Mouse (Mus musculus) embryonic facial prominence, embryonic 12.5 days (tissue): ENCODE data around the gene Fbxl17. TPM values are rescaled to one million over a fixed set of nuclear protein-coding genes. Genes with fewer than 3 reads are reported as not detected.
A peak's percentile ranks its signal among the peaks of the same experiment; 100 is the strongest.

Experiments
- ATAC-seq: fragments of 200-750 bp; cut with Nextera tagmentation; 2 replicates; pipeline ENCODE4 v1.8.0; 2017; ENCODE audit not compliant: insufficient number of reproducible peaks, insufficient read depth, low FRiP score, low TSS enrichment
- H3K27ac ChIP-seq: fragments of 300-500 bp; sonication (generic); 2 replicates; pipeline ENCODE4 v1.5.1; 2016; ENCODE audit warnings: mild to moderate bottlenecking
- H3K27me3 ChIP-seq: fragments of 300-500 bp; sonication (generic); 2 replicates; pipeline ENCODE4 v1.6.1; 2016; ENCODE audit warnings: mild to moderate bottlenecking, moderate library complexity
- H3K36me3 ChIP-seq: fragments of 300-500 bp; sonication (generic); 2 replicates; pipeline ENCODE4 v1.6.1; 2016; ENCODE audit warnings: mild to moderate bottlenecking
- H3K4me1 ChIP-seq: fragments of 300-500 bp; sonication (generic); 2 replicates; pipeline ENCODE4 v1.6.1; 2016
- H3K4me2 ChIP-seq: fragments of 300-500 bp; sonication (generic); replicated peaks from 2 replicates; pipeline ENCODE4 v1.6.1; 2016; ENCODE audit warnings: mild to moderate bottlenecking, moderate library complexity
- H3K4me3 ChIP-seq: fragments of 300-500 bp; sonication (generic); 2 replicates; pipeline ENCODE4 v1.5.1; 2016; ENCODE audit warnings: mild to moderate bottlenecking
- H3K9ac ChIP-seq: fragments of 300-500 bp; sonication (generic); 2 replicates; pipeline ENCODE4 v1.6.1; 2016; ENCODE audit warnings: mild to moderate bottlenecking, moderate library complexity
- H3K9me3 ChIP-seq: fragments of 300-500 bp; sonication (generic); 2 replicates; pipeline ENCODE4 v1.6.1; 2016; ENCODE audit warnings: mild to moderate bottlenecking, moderate library complexity
- WGBS: fragments of 180-500 bp; shearing (Covaris S2); methylation state at CpG from one replicate; pipeline ENCODE4 v1.1.7; 2016; 5-methylcytosine and 5-hydroxymethylcytosine counted together
- polyA plus RNA-seq: library from polyadenylated mRNA; unstranded; fragments of >200 nt; fragmentation: Nextera tagmentation; extraction: Ambion mirVana; gene quantifications from 2 replicates; pipeline ENCODE4 v1.2.1, GENCODE M21; 2016

Gene Fbxl17
- polyA plus RNA-seq: 7.9 and 8.8 TPM in 2 replicates

- Histone ChIP-seq H3K36me3 (no peaks in the 10 kb centered on the region), H3K9ac (peak within 1 kb of the TSS; percentile 98), H3K27me3 (no peaks in the 10 kb centered on the region), H3K4me2 (peak within 1 kb of the TSS; percentile 70), H3K4me3 (peak within 1 kb of the TSS; percentile 93), H3K9me3 (no peaks in the 10 kb centered on the region), H3K27ac (peak within 1 kb of the TSS; percentile 99), H3K4me1 (peaks cover 27% of the 10 kb centered on the region)
- under 1% methylated on average over 51 of the region's 80 CpGs for WGBS
- ATAC-seq: peak; percentile 47
These were observed at the start of gene Fbxl17 for GRCm38 (mm10) chr17:63499636-63500155. TSS of gene Fbxl17 (minus strand) at chr17:63500017.

- Histone ChIP-seq H3K9ac (no peak overlapping the region), H3K36me3 (no peaks in the 10 kb centered on the region), H3K27ac (no peak overlapping the region), H3K4me3 (no peak overlapping the region), H3K9me3 (no peaks in the 10 kb centered on the region), H3K4me1 (no peaks in the 10 kb centered on the region), H3K27me3 (no peaks in the 10 kb centered on the region), H3K4me2 (no peak overlapping the region)
- WGBS: 82% methylated on average over 4 of the region's 4 CpGs
- ATAC-seq: no peak
These were observed 47.6 kb upstream of the Fbxl17 start for GRCm38 (mm10) chr17:63547465-63547864.

- no peak for ATAC-seq
- no peak overlapping the region for H3K4me2 ChIP-seq
These were observed 34.9 kb upstream of the Fbxl17 start for GRCm38 (mm10) chr17:63534576-63535265.

GRCm38 (mm10) chr17:63533074-63533836 is 33.4 kb upstream of the Fbxl17 start:
- WGBS: 22% methylated on average over 6 of the region's 6 CpGs
- H3K27me3 ChIP-seq: no peaks in the 10 kb centered on the region
- no peaks in the 10 kb centered on the region for H3K4me1 ChIP-seq

More at GRCm38 (mm10) chr17:63534576-63535265, 34.9 kb upstream of the Fbxl17 start:
- Histone ChIP-seq H3K4me3 (no peak overlapping the region), H3K9me3 (no peaks in the 10 kb centered on the region), H3K4me1 (no peaks in the 10 kb centered on the region), H3K9ac (no peak overlapping the region), H3K27me3 (no peaks in the 10 kb centered on the region), H3K36me3 (no peaks in the 10 kb centered on the region), H3K27ac (no peak overlapping the region)
- 86% methylated on average over 17 of the region's 17 CpGs for WGBS

GRCm38 (mm10) chr17:63529476-63529875 is 29.7 kb upstream of the Fbxl17 start:
- no peak overlapping the region for H3K27ac ChIP-seq
- H3K9ac ChIP-seq: no peak overlapping the region
- WGBS: 84% methylated on average over 6 of the region's 6 CpGs
- no peaks in the 10 kb centered on the region for H3K36me3 ChIP-seq
- no peaks in the 10 kb centered on the region for H3K4me1 ChIP-seq
- H3K27me3 ChIP-seq: no peaks in the 10 kb centered on the region
- H3K4me3 ChIP-seq: no peak overlapping the region
- H3K9me3 ChIP-seq: no peaks in the 10 kb centered on the region
- H3K4me2 ChIP-seq: no peak overlapping the region
- ATAC-seq: no peak

More at GRCm38 (mm10) chr17:63533074-63533836, 33.4 kb upstream of the Fbxl17 start:
- H3K27ac ChIP-seq: no peak overlapping the region
- ATAC-seq: no peak
- H3K36me3 ChIP-seq: no peaks in the 10 kb centered on the region
- H3K9me3 ChIP-seq: no peaks in the 10 kb centered on the region
- no peak overlapping the region for H3K4me3 ChIP-seq
- H3K4me2 ChIP-seq: no peak overlapping the region
- no peak overlapping the region for H3K9ac ChIP-seq

- Histone ChIP-seq H3K36me3 (no peaks in the 10 kb centered on the region), H3K27me3 (no peaks in the 10 kb centered on the region), H3K9ac (no peak overlapping the region), H3K27ac (no peak overlapping the region), H3K4me1 (no peaks in the 10 kb centered on the region), H3K9me3 (no peaks in the 10 kb centered on the region), H3K4me2 (no peak overlapping the region), H3K4me3 (no peak overlapping the region)
- no peak for ATAC-seq
- 89% methylated on average over 2 of the region's 2 CpGs for WGBS
These were observed 20.9 kb upstream of the Fbxl17 start for GRCm38 (mm10) chr17:63520691-63521090.

- H3K9ac ChIP-seq: no peak overlapping the region
- H3K9me3 ChIP-seq: no peaks in the 10 kb centered on the region
- no peaks in the 10 kb centered on the region for H3K27me3 ChIP-seq
- ATAC-seq: no peak
- H3K27ac ChIP-seq: no peak overlapping the region
- H3K4me2 ChIP-seq: no peak overlapping the region
- no peaks in the 10 kb centered on the region for H3K4me1 ChIP-seq
- H3K4me3 ChIP-seq: no peak overlapping the region
- no peaks in the 10 kb centered on the region for H3K36me3 ChIP-seq
- WGBS: 71% methylated on average over 2 of the region's 2 CpGs
These were observed 10.6 kb upstream of the Fbxl17 start for GRCm38 (mm10) chr17:63510451-63510850.

GRCm38 (mm10) chr17:63501091-63501490 is 1.3 kb upstream of the Fbxl17 start:
- peak overlapping the region; percentile 70 for H3K4me2 ChIP-seq
- WGBS: 89% methylated on average over 6 of the region's 6 CpGs
- no peaks in the 10 kb centered on the region for H3K27me3 ChIP-seq
- no peak overlapping the region for H3K27ac ChIP-seq
- H3K36me3 ChIP-seq: no peaks in the 10 kb centered on the region
- ATAC-seq: no peak
- peak overlapping the region; percentile 93; the same call in 1 of the 2 replicates for H3K4me3 ChIP-seq
- no peak overlapping the region for H3K9ac ChIP-seq
- no peaks in the 10 kb centered on the region for H3K9me3 ChIP-seq
- H3K4me1 ChIP-seq: peaks cover 26% of the 10 kb centered on the region

GRCm38 (mm10) chr17:63500156-63500834 is 478 bp upstream of the Fbxl17 start:
- H3K9ac ChIP-seq: peak overlapping the region; percentile 98
- H3K27ac ChIP-seq: peak overlapping the region; percentile 99
- peak overlapping the region; percentile 93 for H3K4me3 ChIP-seq
- peak overlapping the region; percentile 70 for H3K4me2 ChIP-seq
- no peaks in the 10 kb centered on the region for H3K9me3 ChIP-seq
- WGBS: under 1% methylated on average over 65 of the region's 78 CpGs
- no peaks in the 10 kb centered on the region for H3K27me3 ChIP-seq
- H3K36me3 ChIP-seq: no peaks in the 10 kb centered on the region
- peak; percentile 77 for ATAC-seq
- H3K4me1 ChIP-seq: peaks cover 27% of the 10 kb centered on the region

GRCm38 (mm10) chr17:63498717-63499635 is 841 bp downstream of the Fbxl17 start:
- Histone ChIP-seq H3K4me1 (peaks cover 27% of the 10 kb centered on the region), H3K4me2 (peak overlapping the region; percentile 70), H3K9me3 (no peaks in the 10 kb centered on the region), H3K27me3 (no peaks in the 10 kb centered on the region), H3K9ac (peak overlapping the region; percentile 98), H3K36me3 (no peaks in the 10 kb centered on the region), H3K4me3 (peak overlapping the region; percentile 93), H3K27ac (peak overlapping the region; percentile 99)
- ATAC-seq: peak; percentile 68
- 1% methylated on average over 61 of the region's 90 CpGs for WGBS
